Mouse (Mus musculus): ENCODE measurements around the gene Galp.
"Not testable (repeated sequence)": the region's sequence is repeated elsewhere in the genome, so short reads cannot be mapped to it uniquely, and the experiment has no call there.

The Galp gene

DNA sequence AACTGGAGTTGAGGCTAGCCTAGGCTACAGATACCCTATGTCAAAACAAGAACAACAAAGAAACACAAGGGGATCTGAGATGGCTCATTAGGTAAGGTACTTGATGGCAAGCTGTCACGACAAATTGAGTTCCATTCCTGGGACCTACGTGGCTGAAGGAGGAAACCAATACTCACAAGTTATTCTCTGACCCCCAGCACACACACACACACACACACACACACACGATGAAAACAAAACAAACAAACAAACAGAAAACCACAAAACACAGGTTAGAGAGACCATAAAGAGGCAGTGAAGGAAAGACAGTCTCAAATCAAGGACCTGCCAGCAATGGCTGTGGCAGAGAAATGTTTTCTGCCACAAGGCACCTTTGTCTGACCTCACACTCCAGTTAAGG is at the start of gene Galp:
Gene Galp (plus strand): TSS at position 301 of the 400 bp plus-strand sequence.
- DNase-seq, result no peak

DNA sequence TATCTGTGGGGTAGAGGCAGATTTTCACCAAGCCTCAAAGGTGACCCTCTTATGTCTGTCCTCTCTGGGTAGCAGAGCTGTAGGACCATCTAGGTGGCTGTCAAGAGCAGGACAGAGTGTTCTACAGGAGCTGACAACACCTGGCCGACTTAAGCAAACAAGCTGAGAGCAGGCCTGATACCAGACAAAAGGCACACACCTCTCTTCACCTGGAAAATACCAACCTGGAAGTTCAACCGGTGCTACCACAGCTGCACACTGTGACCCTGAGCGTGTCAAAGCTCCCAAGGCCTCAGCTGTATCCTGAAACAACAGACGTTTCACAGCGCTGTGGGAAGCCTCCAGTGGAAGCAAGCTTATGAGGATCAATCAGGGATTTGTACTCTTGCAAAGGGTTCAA is 49.2 kb upstream of the Galp start:
- DNase-seq, result no peak

DNA sequence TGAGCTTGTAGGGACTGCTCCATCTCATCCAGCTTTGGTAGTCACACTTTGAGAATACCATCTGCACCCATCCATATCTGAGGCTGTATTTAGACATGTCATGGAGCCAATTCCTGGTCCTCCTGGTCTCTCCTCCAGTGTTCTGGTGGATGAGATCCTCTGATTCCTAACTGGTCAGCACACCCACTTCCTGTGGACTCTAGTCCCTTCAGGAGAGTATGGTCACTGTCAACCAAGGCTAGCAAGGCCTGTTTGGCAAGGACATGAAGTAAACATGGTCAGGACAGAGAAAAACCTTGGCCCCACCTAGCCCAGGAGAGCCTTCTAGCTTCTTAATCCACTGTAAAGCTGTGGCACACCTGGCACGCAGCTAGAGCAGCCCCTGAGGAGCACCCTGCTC is 45.6 kb upstream of the Galp start:
- DNase-seq, result no peak

DNA sequence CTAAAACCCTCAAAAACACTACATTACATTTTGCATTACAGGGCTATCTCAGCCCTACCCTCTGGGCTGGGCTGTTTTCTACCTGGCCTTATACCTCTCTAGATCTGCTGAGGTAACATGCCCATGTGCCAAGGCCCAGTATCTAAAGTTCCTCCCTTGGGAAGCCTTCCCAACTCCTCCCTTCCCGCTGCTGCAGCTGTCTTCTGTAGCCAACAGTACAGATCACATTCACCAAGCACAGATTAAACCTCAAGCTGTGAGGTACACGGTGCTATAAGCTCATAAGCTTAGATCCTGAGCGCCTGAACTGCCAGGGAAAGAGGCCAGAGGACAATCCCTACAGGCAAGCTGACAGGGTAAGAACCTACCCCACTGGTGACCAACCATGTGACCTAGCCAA is 44.9 kb upstream of the Galp start:
- DNase-seq, result no peak

DNA sequence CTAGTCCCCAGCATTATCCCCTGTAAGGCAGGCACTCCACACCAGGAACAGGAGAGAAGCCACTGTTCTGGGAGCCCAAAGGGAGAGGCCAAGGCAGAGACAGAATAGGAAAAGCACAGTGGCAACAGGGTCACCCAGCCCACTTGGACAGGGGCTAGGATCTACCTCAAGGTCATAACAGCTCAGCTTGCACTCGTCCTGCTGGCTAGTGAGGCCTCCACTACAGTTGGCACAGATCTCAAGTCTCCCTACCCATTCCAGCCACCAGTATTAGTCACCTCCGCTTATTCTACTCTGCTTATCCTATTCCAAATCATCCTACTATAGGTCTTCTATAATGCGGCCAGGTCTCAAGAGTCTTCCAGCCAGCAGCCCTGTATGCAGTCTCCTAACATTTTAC is 43.8 kb upstream of the Galp start:
- no peak for DNase-seq

DNA sequence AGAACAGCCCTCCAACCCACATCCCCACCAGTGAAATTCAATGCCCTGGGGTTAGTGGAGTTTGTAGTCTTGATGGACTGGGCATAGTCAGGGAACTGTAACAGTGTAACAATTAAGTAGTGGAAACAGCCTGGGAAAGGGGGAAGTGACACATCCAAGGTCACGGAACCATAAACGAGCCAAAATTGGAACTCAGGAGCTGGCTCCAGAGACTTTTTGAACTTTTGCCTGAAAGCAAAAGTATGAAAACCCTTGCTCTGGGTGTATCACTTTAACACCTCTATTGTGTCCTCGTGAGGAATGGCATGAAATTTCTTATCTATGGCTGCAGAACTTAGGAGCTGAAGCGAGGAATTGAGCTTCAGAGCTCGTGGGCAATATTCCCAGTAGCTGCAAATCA is 42.7 kb upstream of the Galp start:
- DNase-seq, result no peak

DNA sequence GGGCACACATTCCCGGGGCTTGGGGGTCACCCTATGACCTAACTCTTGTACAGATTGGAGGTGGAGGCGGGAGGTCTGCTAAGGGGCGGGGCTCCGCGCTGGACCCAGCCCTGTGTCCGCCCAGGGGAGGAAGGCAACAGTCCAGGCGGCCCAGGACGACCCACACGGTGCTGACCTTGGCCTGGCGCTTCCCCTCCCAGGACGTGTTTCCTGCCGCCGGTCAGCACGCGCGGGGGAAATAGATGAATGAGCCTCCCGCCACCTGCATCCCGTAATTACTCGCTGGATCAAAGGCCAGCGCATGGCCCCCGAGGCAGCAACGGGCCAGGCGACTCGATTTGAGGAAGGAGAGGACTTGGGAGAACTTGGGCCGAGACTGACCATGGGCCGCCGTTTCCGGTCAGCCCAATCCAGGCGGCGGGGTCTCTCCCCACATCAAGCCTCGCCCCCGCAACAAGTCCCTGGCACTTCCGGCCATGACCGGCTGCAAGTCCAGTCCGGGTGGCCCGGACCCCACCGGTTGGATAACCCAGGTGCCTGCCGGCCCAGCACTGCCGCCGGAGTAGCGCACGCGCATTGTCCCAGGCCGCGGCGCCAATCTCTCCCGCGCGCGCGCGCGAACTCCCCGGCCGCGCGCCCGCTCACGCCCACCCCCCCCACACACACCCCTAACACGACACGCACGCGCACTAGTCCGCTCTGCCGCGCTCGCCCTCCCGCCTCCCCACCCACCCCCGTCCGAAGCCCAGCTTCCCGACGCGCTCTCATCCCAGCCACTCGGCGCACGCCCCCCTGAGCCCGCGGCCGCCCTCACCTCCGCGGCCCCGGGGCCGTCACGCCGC is 41.6 kb upstream of the Galp start:
- DNase-seq, result peak; percentile 80 to 81

DNA sequence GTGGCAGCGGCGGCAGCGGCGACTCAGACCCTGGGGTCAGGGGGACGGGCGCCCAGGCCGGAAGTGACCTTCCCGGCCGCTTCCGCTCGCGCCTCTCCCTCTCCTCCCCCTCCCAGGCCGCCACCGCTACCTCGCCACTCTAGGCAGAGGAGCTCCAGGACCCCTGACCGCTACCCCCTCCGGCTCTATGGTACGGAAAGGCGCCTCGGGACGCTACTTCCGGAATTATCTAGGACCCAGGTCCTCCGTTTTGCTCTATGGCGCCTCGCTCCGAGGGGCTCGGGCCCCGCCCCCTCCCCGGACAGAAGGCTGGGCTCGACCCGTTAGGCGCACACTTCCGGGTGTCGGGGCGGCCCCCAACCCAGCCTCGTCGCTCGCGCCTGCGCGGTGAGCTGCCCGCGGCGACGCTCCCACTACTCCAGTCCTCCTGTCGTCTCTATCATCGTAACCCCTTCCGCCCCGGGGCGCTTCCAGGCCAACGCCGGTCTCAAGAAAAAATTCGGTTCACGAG is 40.9 kb upstream of the Galp start, which contains the start of gene Zfp787:
Gene Zfp787 (minus strand): TSS at position 97 of the 511 bp plus-strand sequence.
- DNase-seq, result peak; percentile 93 to 98

DNA sequence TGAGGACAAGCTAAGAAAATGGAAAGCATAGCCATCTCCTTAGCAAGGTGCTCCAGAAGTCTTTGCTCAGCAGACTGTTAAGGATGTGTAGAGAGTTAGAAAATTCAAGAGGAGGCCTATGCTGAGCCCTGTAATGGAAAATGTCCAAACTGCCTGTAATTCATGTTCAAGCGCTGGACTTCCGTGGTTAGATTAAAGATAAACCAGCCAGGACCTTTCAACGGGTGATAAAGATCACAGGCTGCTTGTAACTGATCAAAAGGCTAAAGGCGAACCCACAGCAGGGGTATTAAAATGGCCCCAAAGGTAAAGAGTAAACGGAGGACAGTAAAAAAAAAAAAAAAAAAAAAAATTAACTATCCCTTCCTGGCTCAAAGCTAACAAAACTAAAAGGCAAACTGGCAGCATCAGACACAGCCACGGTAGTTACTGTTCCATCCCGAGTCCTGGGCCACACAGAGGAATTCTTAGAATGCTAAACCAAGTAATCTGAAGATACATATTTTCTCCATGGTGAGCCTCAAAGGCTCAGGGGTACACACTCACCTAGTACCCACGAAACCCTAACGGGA is 39.9 kb upstream of the Galp start:
- DNase-seq, result no peak

DNA sequence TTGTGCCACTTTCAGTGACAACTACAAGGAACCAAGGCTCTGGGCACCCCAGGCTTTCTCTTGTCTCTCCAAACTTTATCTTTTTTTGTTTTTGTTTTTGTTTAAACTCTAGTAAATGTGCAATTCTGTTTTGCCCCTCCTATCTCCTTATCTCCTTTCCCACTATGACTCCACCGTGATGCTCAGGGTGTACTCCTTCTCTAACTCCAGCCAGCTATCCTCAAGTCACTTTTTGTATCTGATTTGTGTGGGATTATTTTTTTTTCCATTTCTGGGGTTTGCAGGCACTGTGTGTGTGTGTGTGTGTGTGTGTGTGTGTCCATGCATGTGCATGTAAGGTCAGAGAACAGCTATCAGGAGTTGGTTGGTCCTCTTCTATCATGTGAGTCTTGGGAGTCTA is 39.4 kb upstream of the Galp start:
- no peak for DNase-seq

DNA sequence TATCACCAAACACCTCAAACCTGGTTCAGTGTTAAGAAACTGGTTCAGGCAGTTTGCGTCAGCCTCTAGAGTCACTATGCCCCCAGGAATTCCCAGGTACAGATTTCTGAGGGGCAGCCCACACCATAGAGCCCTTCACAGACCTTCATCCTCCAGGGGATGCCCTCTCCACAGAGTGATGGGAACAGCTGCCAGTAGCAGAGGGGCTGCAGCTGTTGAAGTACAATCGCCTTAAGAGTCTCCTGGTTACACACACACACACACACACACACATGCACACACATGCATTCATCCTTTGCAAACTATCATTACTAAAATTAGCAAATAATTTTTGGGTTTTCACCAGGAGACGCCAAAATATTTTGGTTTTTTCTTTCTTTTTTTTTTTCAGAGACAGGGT is 37.3 kb upstream of the Galp start:
- DNase-seq, result no peak

DNA sequence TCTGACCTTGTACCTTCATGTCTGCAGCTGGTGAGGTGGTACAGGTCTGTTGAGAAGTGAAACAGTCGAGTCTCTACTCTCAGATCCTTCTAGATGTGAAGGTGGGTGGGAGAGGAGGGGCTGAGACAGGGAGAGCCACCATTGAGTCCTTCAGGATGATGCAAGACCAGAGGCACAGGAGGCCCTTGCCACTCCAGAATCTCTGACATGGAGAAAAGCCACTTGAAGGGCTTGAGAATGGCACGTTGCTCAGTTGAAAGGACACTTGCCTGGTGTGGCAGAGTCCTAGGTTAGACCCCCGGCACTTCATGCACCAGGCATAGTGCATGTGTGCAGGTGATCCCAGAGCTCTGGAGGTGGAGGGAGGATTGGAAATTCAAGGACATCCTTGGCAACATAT is 35.3 kb upstream of the Galp start:
- DNase-seq, result no peak

DNA sequence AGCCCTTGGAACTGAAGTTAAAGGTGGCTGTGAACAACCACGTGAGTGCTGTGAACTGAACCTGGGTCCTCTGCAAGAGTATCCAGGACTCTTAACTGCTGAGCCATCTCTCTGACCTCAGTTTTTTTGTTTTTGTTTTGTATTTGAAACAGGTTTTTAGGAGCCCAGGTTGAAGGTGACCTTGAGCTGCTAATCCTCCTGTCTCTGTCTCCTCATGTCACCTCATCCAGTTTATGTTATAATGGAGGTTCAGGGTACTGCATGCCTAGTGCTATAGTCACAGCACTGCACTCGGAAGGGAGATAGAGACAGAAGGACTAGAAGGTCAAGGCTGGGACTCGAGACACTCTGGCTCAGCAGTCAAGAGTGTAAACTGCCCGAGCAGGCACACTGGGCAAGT is 34.7 kb upstream of the Galp start:
- no peak for DNase-seq

DNA sequence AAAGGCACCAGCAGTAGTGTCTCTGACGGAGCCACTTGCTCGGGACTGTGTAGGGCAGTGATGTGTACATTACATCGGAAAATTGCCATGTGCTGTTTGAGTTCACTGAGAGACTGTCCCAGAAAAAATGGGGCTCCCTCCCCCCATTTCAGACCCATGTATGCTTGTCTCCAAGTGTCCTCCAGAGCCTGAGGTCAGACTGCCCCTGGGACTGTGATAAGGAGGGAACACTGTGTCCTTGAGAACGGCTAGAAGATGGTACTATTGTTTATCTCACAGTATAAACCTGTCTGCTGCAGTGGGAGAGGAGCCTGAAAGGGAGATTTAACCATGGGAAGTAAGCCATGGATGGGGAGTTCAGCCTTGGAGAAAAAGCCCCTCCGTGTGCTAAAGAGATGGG is 32.2 kb upstream of the Galp start:
- DNase-seq, result no peak

DNA sequence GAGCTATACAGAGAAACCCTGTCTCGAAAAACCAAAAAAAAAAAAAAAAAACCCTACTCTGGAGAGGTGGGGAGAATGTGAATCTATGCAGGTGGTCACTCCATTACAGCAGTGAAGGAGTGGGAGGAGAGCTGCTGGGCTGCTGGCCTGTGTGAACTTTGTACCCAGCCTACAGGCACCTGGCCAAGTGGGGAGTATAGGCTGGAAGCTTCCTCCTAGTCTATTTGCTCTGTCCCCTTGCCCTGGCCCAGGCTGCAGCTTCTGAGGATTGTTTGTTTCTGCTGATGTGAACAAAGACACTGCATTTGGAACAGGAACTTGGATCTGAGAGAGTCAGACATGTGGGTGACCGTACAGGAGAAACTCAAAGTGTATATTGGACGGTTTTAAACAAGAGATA is 27.5 kb upstream of the Galp start:
- no peak for DNase-seq

DNA sequence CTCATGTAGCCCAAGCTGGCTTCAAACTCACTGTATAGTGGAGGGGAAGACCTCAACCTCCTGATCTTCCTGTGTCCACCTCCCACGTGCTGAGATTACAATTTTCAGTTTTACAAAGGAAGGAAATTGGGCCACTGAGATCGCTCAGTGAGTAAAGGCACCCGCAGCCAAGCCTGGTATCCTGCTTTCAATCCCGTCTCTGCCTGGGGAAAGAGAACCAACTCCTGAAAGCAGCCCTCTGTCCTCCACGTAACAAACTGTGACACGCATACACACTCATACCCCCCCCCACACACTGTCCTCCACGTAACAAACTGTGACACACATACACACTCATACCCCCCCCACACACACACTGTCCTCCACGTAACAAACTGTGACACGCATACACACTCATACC is 26.5 kb upstream of the Galp start:
- no peak for DNase-seq

DNA sequence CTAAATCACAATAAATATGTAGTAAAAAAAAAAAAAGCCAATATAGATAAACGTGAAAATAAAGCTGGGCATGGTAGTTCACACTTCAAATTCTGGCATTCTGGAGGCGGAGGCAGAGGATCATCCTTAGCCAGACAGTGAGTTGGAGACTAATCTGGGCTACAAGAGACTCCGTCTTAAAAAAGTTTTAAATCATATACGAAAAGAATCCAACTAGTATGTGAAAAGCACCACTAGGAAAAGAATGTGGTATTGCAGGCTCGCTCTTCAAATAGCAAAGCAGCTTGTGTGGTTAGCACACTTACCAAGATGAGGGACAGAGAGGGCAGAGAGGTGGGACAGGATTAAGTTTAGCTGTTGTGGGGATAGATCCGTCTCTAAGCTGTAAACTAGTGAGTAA is 26.0 kb upstream of the Galp start:
- no peak for DNase-seq

DNA sequence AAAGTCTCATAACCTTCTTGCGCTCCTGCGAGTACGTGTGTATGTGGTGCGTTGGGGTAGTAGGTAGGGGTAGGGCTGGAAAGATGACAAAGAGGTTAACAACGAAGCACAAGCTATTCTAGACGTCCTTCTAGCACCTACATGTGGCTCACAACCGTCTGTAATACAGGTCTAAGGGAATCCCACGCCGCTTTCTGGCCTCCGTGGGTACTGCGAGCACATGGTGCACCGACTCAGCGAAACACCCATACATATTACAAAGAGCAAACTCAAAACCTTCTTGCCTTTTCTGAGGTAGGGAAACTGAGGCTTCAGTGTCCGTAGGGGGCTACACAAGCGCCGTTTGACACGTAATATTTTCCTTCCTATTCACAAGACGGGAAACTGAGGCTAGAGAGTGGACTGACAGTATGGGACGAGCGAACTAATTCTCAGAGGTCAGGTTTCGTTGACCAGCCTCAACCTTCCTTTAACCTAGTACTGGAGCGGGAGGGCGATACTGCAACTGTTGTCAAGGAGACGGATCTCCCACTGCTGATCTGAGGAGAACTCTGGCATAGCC is 25.4 kb upstream of the Galp start:
- peak; percentile 62 to 68 for DNase-seq

DNA sequence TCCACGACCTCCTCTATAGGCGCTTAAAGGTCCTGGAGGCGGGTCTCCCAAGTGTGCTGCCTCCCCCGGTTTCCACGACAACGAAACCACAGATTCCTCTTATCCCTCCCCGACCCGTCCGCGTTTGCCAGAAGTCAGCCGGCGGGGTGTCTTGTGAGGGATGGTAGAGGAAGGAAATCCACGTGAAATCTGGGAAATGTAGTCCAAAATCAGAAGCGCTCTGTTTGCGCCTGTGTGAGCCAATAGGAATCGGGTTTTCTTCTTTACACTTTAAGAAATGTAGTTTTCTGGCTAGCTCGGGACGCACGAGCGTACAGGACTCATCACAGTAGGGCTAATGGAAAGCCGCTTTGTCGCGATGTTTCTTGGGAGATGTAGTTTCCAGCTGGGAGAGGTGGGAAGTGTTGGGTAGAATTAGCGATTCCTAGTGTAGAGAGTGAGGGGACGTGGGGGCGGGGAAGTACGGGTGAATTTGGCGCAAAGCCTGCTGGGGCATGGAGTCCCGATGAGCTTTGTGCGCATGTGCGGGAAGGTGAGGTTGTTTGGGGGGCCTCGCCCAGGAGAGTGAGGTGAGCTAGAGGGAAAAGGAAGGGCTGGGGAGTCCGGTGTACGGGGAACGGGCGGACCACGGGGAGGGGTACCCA is 24.8 kb upstream of the Galp start, which contains the start of gene Zfp444:
Gene Zfp444 (plus strand): TSS at position 221 of the 644 bp plus-strand sequence.
- DNase-seq, result peak; percentile 98 to 99

DNA sequence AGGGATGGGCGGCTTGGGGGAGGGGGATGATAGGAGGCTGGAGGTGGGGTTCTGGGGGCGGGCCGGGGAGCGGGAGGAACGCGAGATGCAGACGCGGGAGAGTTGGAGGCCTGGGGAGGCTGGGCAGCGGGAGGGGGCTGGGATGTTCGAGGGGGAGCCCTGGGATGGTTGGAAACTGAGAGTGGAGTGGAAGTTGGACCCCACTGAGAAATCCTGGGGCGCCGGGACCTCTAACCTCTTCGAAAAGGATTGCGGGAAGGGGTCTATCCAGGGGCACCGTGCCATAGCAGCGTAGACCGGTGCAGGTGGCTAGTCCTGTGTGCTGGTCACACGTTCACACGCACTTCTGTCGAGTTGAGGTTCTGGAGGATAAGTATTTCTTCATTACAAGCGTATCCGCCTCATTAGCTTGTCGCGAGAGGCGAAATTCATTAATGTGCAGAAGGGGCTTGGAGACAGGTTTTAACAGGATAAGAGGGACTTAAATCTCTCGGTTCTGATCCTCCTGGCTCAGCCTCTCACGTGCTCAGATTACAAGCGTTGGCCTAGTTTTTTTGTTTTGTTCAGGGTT is 24.1 kb upstream of the Galp start:
- DNase-seq, result peak in 1 of 2 experiments; percentile 45

DNA sequence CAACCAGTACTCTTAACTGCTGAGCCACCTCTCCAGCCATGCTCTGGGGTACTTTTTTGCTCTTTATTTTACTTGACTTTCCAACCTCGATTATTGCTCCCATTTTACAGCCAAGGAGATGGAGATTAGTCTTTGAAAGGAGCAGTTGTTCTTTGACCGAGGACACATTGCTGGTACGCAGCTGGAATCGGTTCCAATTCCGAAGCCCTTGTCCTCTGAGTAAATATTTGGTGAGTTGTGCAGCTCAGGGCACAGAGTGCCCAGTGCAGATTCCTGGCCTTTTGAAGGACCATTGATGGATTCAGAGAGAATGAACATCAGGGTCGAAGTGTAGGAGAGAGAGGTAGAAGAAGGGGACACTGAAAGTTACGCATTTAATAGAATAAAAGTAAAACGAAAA is 23.0 kb upstream of the Galp start:
- DNase-seq, result no peak

DNA sequence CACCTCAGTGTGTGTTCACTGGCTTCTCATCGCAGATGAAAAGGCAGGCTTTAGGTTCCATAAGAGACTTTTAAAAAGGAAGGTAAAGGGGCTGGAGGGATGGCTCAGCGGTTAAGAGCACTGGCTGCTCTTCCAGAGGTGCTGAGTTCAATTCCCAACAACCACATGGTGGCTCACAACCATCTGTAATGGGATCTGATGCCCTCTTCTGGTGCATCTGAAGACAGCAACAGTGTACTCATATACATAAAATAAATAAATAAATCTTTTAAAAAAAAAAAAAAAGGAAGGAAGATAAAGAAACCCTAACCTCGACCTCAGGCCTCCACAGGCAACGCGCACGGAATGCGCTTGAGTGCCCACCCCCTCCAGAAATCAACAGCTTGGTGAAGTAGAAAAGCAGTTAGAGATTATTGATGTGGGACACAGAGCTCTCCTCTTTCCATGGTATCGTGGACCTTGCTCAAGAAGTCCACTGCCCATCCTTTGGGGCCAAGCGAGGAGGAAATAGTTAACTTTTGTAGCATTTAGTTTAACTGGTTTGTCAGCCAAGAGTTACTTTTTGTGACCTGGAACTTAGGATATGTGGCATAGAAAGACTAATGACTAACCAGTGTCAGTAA is 22.4 kb upstream of the Galp start:
- DNase-seq, result not testable (repeated sequence)

DNA sequence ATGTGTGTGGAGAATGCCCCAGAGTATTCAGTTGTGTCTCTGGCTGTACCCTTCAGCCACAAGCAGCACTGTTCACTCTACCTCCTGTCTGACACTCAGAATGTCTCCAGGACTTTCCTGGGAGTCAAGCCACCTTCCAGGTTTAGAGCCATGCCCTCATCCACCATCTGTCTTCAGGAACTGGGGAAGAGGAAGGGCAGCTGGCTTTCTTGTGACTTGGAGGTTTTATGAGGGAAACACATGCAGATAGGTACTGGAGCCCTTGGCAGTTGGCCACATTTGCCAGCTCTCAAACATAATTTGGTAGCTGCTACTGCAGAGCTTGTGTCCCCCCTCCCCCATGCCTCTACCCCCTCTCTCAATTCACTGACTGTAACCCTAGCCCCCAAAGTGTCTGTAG is 17.9 kb upstream of the Galp start:
- peak; percentile 67 to 74 for DNase-seq
